Mouse (Mus musculus): ENCODE data around the gene Golga1.

Gene Golga1

GRCm38 (mm10) chr2:38974171-38974570 is 91.2 kb downstream of the Golga1 start:
- DNase-seq (ENCODE audit: low spot score) = no peak

DNA sequence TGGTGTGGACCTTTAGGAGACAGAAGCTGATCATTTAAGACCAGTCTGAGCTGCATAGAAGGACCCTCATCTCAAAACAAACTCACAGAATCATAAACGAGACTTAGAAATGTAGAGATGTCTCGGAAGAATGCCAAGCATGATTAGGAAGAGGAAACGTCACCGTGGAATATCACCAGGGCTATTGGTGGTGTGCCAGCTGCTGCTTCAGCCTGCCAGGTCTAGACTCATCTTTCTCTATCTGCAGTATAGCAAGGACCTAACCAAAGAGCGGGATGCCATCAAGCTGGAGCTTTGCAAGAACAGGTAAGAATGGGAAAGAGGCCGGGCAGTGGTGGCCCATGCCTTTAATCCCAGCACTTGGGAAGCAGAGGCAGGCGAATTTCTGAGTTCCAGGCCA is 91.6 kb downstream of the Golga1 start:
- no peak for DNase-seq (ENCODE audit: low spot score)

GRCm38 (mm10) chr2:38973223-38973622 is 92.1 kb downstream of the Golga1 start:
- DNase-seq (ENCODE audit: low spot score) = no peak

DNA sequence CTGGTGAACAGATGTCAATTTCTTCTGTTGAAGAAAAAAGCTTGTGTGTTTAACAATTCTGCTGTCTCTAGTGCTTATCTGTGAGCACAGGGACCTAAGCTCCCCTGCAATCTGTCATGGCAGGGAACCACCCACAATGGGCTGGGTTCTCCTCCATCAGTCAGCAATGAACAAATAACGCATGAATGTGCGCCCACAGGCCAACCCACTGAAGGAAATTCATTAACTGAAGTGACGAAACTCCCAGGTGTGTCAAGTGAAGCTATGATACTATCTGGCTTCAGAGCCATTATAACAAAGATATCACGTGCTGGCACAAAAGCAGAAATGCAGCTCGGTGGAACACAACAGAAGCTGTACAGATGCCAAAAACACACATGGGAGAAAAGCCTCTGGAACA is 95.3 kb downstream of the Golga1 start:
- DNase-seq (ENCODE audit: low spot score) = no peak

- no peak for DNase-seq (ENCODE audit: low spot score)
Measured at GRCm38 (mm10) chr2:38969650-38970049, 95.7 kb downstream of the Golga1 start.

Measured in ovary, postnatal 14 days (tissue).